Mouse (Mus musculus): ENCODE data around the gene Pnmt. TPM values are rescaled to one million over a fixed set of nuclear protein-coding genes. Genes with fewer than 3 reads are reported as not detected.

Gene Pnmt
- total and polyA plus RNA-seq, 3 experiments, result not detected

- TF ChIP-seq ZMIZ1 (IDR thresholded peaks at IDR 0.05; ENCODE audit: low read depth, low read length) (no peak), MXI1 (IDR thresholded peaks at IDR 0.05; ENCODE audit: low read depth, low read length) (no peak), JUND (conservative IDR thresholded peaks at IDR 0.05; ENCODE audit: low read depth, low read length) (no peak), ZNF384 (IDR thresholded peaks at IDR 0.05; ENCODE audit: low read depth, low read length) (no peak), UBTF (IDR thresholded peaks at IDR 0.05; ENCODE audit: low read depth, low read length) (no peak), USF2 (conservative IDR thresholded peaks at IDR 0.05; ENCODE audit: low read depth, low read length) (no peak), SMC3 (IDR thresholded peaks at IDR 0.05; ENCODE audit: low read depth, low read length) (no peak), KAT2A (IDR thresholded peaks at IDR 0.05; ENCODE audit: insufficient replicate concordance, low read length) (no peak)
- Histone ChIP-seq H3K4me2 (ENCODE audit: insufficient read depth, low read depth, poor library complexity, severe bottlenecking) (no peak overlapping the region), H3K36me3 (replicated peaks in 1 of 2; ENCODE audit: control insufficient read depth in 1 of 2, insufficient read depth in 1 of 2, low read length in 1 of 2) (peaks cover 0 to 43% of the 10 kb centered on the region in 2 experiments), H3K9me3 (replicated peaks; ENCODE audit: low read length) (no peaks in the 10 kb centered on the region), H3K27ac (ENCODE audit: insufficient read depth, low read depth) (no peak overlapping the region), H3K4me1 (ENCODE audit: control insufficient read depth in 1 of 2, insufficient read depth in 2 of 2) (peaks cover 11 to 47% of the 10 kb centered on the region in 2 experiments), H3K27me3 (replicated peaks) (peaks cover 13% of the 10 kb centered on the region), H3K4me3 (replicated peaks in 1 of 3; ENCODE audit: low read depth in 2 of 3, low read length in 2 of 3, poor library complexity in 1 of 3) (no peak overlapping the region), H3K79me2 (replicated peaks; ENCODE audit: control insufficient read depth, extremely low read depth, insufficient read depth, poor library complexity, severe bottlenecking) (peaks cover 11% of the 10 kb centered on the region), H3K9ac (ENCODE audit: insufficient read depth, low read depth) (no peak overlapping the region)
- in situ Hi-C loops (cut with MboI; ENCODE audit: low pct_ligation_motif_present, low pct_unique_long_range_greater_than_20kb, low sequenced_read_pairs) (no loop called here), dilution Hi-C loops (cut with MboI; ENCODE audit: extremely low pct_ligation_motif_present, extremely low pct_unique_long_range_greater_than_20kb, low sequenced_read_pairs) (no loop called here)
- DNase-seq (ENCODE audit: extremely low read depth), result no peak
Measured at GRCm38 (mm10) chr11:98360866-98361521, 25.3 kb upstream of the Pnmt start.

DNA sequence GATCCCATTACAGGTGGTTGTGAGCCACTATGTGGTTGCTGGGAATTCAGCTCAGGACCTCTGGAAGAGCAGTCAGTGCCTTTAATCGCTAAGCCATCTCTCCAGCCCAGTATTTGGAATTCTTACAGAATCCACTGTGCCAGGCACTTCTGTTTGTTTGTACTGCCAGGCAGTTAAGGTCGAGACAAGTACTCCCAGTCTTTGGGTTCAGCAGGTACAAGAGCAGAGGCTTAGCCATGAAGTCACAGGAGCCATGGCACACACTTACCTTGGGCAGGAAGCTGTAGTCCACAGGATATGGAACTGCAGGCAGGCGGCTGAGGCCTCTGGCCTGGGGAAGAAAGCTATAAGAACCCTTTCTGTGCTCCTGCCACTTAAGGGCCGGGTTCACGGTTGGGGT is 22.4 kb upstream of the Pnmt start:
- no peak for DNase-seq (ENCODE audit: extremely low read depth)
- Histone ChIP-seq H3K27me3 (replicated peaks) (no peaks in the 10 kb centered on the region), H3K27ac (ENCODE audit: insufficient read depth, low read depth) (no peak overlapping the region), H3K9ac (ENCODE audit: insufficient read depth, low read depth) (no peak overlapping the region), H3K36me3 (replicated peaks in 1 of 2; ENCODE audit: control insufficient read depth in 1 of 2, insufficient read depth in 1 of 2, low read length in 1 of 2) (peaks cover 0 to 60% of the 10 kb centered on the region in 2 experiments), H3K9me3 (replicated peaks; ENCODE audit: low read length) (no peaks in the 10 kb centered on the region), H3K4me1 (ENCODE audit: control insufficient read depth in 1 of 2, insufficient read depth in 2 of 2) (peaks cover 8 to 35% of the 10 kb centered on the region in 2 experiments), H3K4me2 (ENCODE audit: insufficient read depth, low read depth, poor library complexity, severe bottlenecking) (no peak overlapping the region), H3K79me2 (replicated peaks; ENCODE audit: control insufficient read depth, extremely low read depth, insufficient read depth, poor library complexity, severe bottlenecking) (peaks cover 11% of the 10 kb centered on the region), H3K4me3 (replicated peaks in 1 of 3; ENCODE audit: low read depth in 2 of 3, low read length in 2 of 3, poor library complexity in 1 of 3) (no peak overlapping the region)
- in situ Hi-C loops (cut with MboI; ENCODE audit: low pct_ligation_motif_present, low pct_unique_long_range_greater_than_20kb, low sequenced_read_pairs) (no loop called here), dilution Hi-C loops (cut with MboI; ENCODE audit: extremely low pct_ligation_motif_present, extremely low pct_unique_long_range_greater_than_20kb, low sequenced_read_pairs) (no loop called here)
- TF ChIP-seq HCFC1 (IDR thresholded peaks at IDR 0.05; ENCODE audit: low read depth, low read length) (no peak), MAFK (IDR thresholded peaks at IDR 0.05; ENCODE audit: insufficient replicate concordance, low read length) (no peak), EP300 (IDR thresholded peaks at IDR 0.05; ENCODE audit: low read length) (no peak)

DNA sequence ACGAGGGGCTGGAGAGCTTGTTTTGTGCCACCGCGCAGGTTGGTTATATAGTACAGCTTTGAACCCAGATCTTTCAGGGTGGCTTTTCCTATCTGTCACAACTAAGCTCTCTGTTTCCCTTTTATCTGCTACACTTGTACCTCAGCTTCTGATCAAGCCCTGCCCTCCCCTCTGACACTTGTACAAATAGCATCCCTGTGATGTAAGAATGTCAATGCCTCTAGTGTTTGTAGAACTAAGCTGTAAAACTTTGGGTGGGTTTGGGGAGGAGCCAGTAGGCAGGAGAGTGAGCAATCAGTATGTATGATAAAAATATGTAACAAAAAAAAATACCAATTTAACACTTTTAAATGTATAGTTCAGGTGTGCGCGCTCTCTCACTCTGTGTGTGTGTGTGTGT is 21.8 kb upstream of the Pnmt start:
- Histone ChIP-seq H3K79me2 (replicated peaks; ENCODE audit: control insufficient read depth, extremely low read depth, insufficient read depth, poor library complexity, severe bottlenecking) (peaks cover 5% of the 10 kb centered on the region), H3K4me1 (ENCODE audit: control insufficient read depth in 1 of 2, insufficient read depth in 2 of 2) (peaks cover 5 to 30% of the 10 kb centered on the region in 2 experiments), H3K4me3 (replicated peaks in 1 of 3; ENCODE audit: low read depth in 2 of 3, low read length in 2 of 3, poor library complexity in 1 of 3) (no peak overlapping the region), H3K9ac (ENCODE audit: insufficient read depth, low read depth) (no peak overlapping the region), H3K27ac (ENCODE audit: insufficient read depth, low read depth) (no peak overlapping the region), H3K27me3 (replicated peaks) (no peaks in the 10 kb centered on the region), H3K4me2 (ENCODE audit: insufficient read depth, low read depth, poor library complexity, severe bottlenecking) (no peak overlapping the region), H3K36me3 (replicated peaks in 1 of 2; ENCODE audit: control insufficient read depth in 1 of 2, insufficient read depth in 1 of 2, low read length in 1 of 2) (peaks cover 0 to 62% of the 10 kb centered on the region in 2 experiments), H3K9me3 (replicated peaks; ENCODE audit: low read length) (no peaks in the 10 kb centered on the region)
- TF ChIP-seq POLR2A (IDR thresholded peaks at IDR 0.05; ENCODE audit: low read depth, low read length) (no peak), HCFC1 (IDR thresholded peaks at IDR 0.05; ENCODE audit: low read depth, low read length) (no peak), USF1 (IDR thresholded peaks at IDR 0.05; ENCODE audit: low read depth, low read length) (no peak), NRF1 (IDR thresholded peaks at IDR 0.05; ENCODE audit: low read depth, low read length) (no peak), JUND (conservative IDR thresholded peaks at IDR 0.05; ENCODE audit: low read depth, low read length) (no peak), MAFK (IDR thresholded peaks at IDR 0.05; ENCODE audit: insufficient replicate concordance, low read length) (no peak), ELF1 (IDR thresholded peaks at IDR 0.05; ENCODE audit: low read depth, low read length) (no peak), PAX5 (IDR thresholded peaks at IDR 0.05; ENCODE audit: low read length) (no peak), TBP (conservative IDR thresholded peaks at IDR 0.05; ENCODE audit: low read depth, low read length) (no peak), ZC3H11A (IDR thresholded peaks at IDR 0.05; ENCODE audit: low read depth, low read length) (no peak), ZNF384 (IDR thresholded peaks at IDR 0.05; ENCODE audit: low read depth, low read length) (no peak), CTCF (conservative IDR thresholded peaks at IDR 0.05 in 1 of 2, IDR thresholded peaks at IDR 0.05 in 1 of 2; ENCODE audit: low read depth in 2 of 2, low read length in 2 of 2) (no peak), NELFE (IDR thresholded peaks at IDR 0.05; ENCODE audit: low read depth, low read length) (no peak), KAT2A (IDR thresholded peaks at IDR 0.05; ENCODE audit: insufficient replicate concordance, low read length) (no peak), BHLHE40 (IDR thresholded peaks at IDR 0.05; ENCODE audit: low read depth, low read length) (no peak)
- DNase-seq (ENCODE audit: extremely low read depth), result no peak
- dilution Hi-C loops (cut with MboI; ENCODE audit: extremely low pct_ligation_motif_present, extremely low pct_unique_long_range_greater_than_20kb, low sequenced_read_pairs), result no loop called here
- in situ Hi-C loops (cut with MboI; ENCODE audit: low pct_ligation_motif_present, low pct_unique_long_range_greater_than_20kb, low sequenced_read_pairs), result no loop called here

All from CH12.LX (cell line).